Mouse (Mus musculus): ENCODE data around the gene Arhgap42. TPM values are rescaled to one million over a fixed set of nuclear protein-coding genes. Genes with fewer than 3 reads are reported as not detected.

Arhgap42 gene
- total and polyA plus RNA-seq, 2 experiments from 2014 or later: 11.2 to 11.3 TPM

GRCm38 (mm10) chr9:9192716-9193115, 46.2 kb downstream of the Arhgap42 start:
- H3K36me3 ChIP-seq (ENCODE audit: insufficient read depth, low read length): no peaks in the 10 kb centered on the region
- H3K27ac ChIP-seq (ENCODE audit: low read depth, low read length): no peak overlapping the region
- no peaks in the 10 kb centered on the region for H3K9me3 ChIP-seq (ENCODE audit: low read length)
- H3K4me1 ChIP-seq (ENCODE audit: insufficient read depth, low read length): no peaks in the 10 kb centered on the region
- no peak overlapping the region for H3K4me3 ChIP-seq (ENCODE audit: low read depth, low read length)
- no peak overlapping the region for H3K4me2 ChIP-seq (ENCODE audit: low read depth, low read length, poor library complexity, severe bottlenecking)
- DNase-seq (ENCODE audit: low spot score) (no peak), ATAC-seq (ENCODE audit: low FRiP score) (no peak)
- no peak for TF ChIP-seq CTCF (IDR thresholded peaks at IDR 0.05)
- WGBS: 91% methylated on average over 4 of the region's 4 CpGs
- no peak overlapping the region for H3K9ac ChIP-seq (replicated peaks; ENCODE audit: low read length, poor library complexity, severe bottlenecking)
- no peaks in the 10 kb centered on the region for H3K27me3 ChIP-seq (ENCODE audit: insufficient read depth, low read length)

- no peaks in the 10 kb centered on the region for H3K27me3 ChIP-seq (ENCODE audit: insufficient read depth, low read length)
- no peak for TF ChIP-seq CTCF (IDR thresholded peaks at IDR 0.05)
- H3K4me2 ChIP-seq (ENCODE audit: low read depth, low read length, poor library complexity, severe bottlenecking): no peak overlapping the region
- ATAC-seq (ENCODE audit: low FRiP score) (no peak), DNase-seq (ENCODE audit: low spot score) (no peak)
- H3K4me1 ChIP-seq (ENCODE audit: insufficient read depth, low read length): no peaks in the 10 kb centered on the region
- no peak overlapping the region for H3K9ac ChIP-seq (replicated peaks; ENCODE audit: low read length, poor library complexity, severe bottlenecking)
- 100% methylated on average over 1 of the region's 1 CpGs for WGBS
- H3K9me3 ChIP-seq (ENCODE audit: low read length): no peaks in the 10 kb centered on the region
- no peaks in the 10 kb centered on the region for H3K36me3 ChIP-seq (ENCODE audit: insufficient read depth, low read length)
- H3K27ac ChIP-seq (ENCODE audit: low read depth, low read length): no peak overlapping the region
- no peak overlapping the region for H3K4me3 ChIP-seq (ENCODE audit: low read depth, low read length)
Measured at GRCm38 (mm10) chr9:9190835-9191234, 48.1 kb downstream of the Arhgap42 start.

- Histone ChIP-seq H3K9me3 (ENCODE audit: low read length) (no peaks in the 10 kb centered on the region), H3K36me3 (ENCODE audit: insufficient read depth, low read length) (no peaks in the 10 kb centered on the region), H3K27me3 (ENCODE audit: insufficient read depth, low read length) (no peaks in the 10 kb centered on the region), H3K4me2 (ENCODE audit: low read depth, low read length, poor library complexity, severe bottlenecking) (no peak overlapping the region), H3K9ac (replicated peaks; ENCODE audit: low read length, poor library complexity, severe bottlenecking) (no peak overlapping the region), H3K4me1 (ENCODE audit: insufficient read depth, low read length) (no peaks in the 10 kb centered on the region), H3K27ac (ENCODE audit: low read depth, low read length) (no peak overlapping the region), H3K4me3 (ENCODE audit: low read depth, low read length) (no peak overlapping the region)
- no peak for TF ChIP-seq CTCF (IDR thresholded peaks at IDR 0.05)
- no peak for DNase-seq (ENCODE audit: low spot score)
- WGBS: 88% methylated on average over 3 of the region's 3 CpGs
- no peak for ATAC-seq (ENCODE audit: low FRiP score)
Measured at GRCm38 (mm10) chr9:9188167-9188566, 50.7 kb downstream of the Arhgap42 start.

DNA sequence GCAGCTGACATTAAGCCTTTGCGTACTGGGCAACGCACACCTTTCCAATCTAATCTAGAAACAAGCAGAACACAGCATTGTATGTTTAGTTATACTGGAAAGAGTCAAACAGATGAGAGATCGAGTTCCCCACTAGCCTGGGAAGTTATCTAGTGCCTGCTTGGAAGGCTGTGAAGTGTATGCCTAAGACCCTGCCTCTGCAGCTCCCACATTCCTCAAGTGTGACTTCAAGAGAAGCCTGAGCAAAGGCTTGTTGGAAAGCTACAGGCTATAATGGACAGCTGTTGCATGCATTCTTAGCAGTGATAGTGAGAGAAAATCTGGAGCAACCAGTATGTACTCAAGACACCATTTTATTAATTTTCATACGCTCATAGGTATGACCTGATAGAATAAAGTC, 61.2 kb downstream of the Arhgap42 start:
- Histone ChIP-seq H3K36me3 (ENCODE audit: insufficient read depth, low read length) (no peaks in the 10 kb centered on the region), H3K9me3 (ENCODE audit: low read length) (no peaks in the 10 kb centered on the region), H3K9ac (replicated peaks; ENCODE audit: low read length, poor library complexity, severe bottlenecking) (no peak overlapping the region), H3K4me3 (ENCODE audit: low read depth, low read length) (no peak overlapping the region), H3K4me2 (ENCODE audit: low read depth, low read length, poor library complexity, severe bottlenecking) (no peak overlapping the region), H3K27ac (ENCODE audit: low read depth, low read length) (no peak overlapping the region), H3K27me3 (ENCODE audit: insufficient read depth, low read length) (no peaks in the 10 kb centered on the region), H3K4me1 (ENCODE audit: insufficient read depth, low read length) (no peaks in the 10 kb centered on the region)
- ATAC-seq (ENCODE audit: low FRiP score): no peak
- WGBS: 87% methylated on average over 4 of the region's 4 CpGs
- no peak for TF ChIP-seq CTCF (IDR thresholded peaks at IDR 0.05)
- DNase-seq (ENCODE audit: low spot score): no peak

GRCm38 (mm10) chr9:9174924-9175323, 64.0 kb downstream of the Arhgap42 start:
- Histone ChIP-seq H3K4me3 (ENCODE audit: low read depth, low read length) (no peak overlapping the region), H3K9me3 (ENCODE audit: low read length) (no peaks in the 10 kb centered on the region), H3K9ac (replicated peaks; ENCODE audit: low read length, poor library complexity, severe bottlenecking) (no peak overlapping the region), H3K4me2 (ENCODE audit: low read depth, low read length, poor library complexity, severe bottlenecking) (no peak overlapping the region), H3K27me3 (ENCODE audit: insufficient read depth, low read length) (no peaks in the 10 kb centered on the region), H3K4me1 (ENCODE audit: insufficient read depth, low read length) (no peaks in the 10 kb centered on the region), H3K27ac (ENCODE audit: low read depth, low read length) (no peak overlapping the region), H3K36me3 (ENCODE audit: insufficient read depth, low read length) (no peaks in the 10 kb centered on the region)
- ATAC-seq (ENCODE audit: low FRiP score): no peak
- no peak for DNase-seq (ENCODE audit: low spot score)
- 88% methylated on average over 2 of the region's 2 CpGs for WGBS
- no peak for TF ChIP-seq CTCF (IDR thresholded peaks at IDR 0.05)

DNA sequence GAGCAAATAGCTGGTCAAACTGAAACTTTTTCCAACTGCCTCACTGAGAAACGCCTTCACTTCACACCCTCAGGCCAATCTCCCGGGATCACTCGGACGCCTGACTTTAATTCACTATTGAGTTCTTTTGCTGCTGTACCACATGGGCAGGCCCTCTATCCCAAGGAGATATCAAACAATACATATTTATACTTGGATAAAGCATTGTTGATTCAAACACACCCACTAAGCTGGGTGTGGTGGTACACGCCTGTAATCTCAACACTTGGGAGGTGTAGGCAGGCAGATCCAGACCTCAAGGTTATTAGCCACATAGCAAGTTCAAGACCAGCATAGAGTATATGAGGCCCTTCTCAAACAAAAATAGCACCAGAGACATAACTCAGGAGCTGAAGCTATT, 64.7 kb downstream of the Arhgap42 start:
- ATAC-seq (ENCODE audit: low FRiP score): no peak
- TF ChIP-seq CTCF (IDR thresholded peaks at IDR 0.05): no peak
- 92% methylated on average over 5 of the region's 5 CpGs for WGBS

More for the DNA sequence above, 64.7 kb downstream of the Arhgap42 start:
- H3K36me3 ChIP-seq (ENCODE audit: insufficient read depth, low read length): no peaks in the 10 kb centered on the region
- H3K27me3 ChIP-seq (ENCODE audit: insufficient read depth, low read length): no peaks in the 10 kb centered on the region
- H3K27ac ChIP-seq (ENCODE audit: low read depth, low read length): no peak overlapping the region
- no peak overlapping the region for H3K4me3 ChIP-seq (ENCODE audit: low read depth, low read length)
- no peaks in the 10 kb centered on the region for H3K9me3 ChIP-seq (ENCODE audit: low read length)
- no peak overlapping the region for H3K4me2 ChIP-seq (ENCODE audit: low read depth, low read length, poor library complexity, severe bottlenecking)
- DNase-seq (ENCODE audit: low spot score): no peak
- H3K9ac ChIP-seq (replicated peaks; ENCODE audit: low read length, poor library complexity, severe bottlenecking): no peak overlapping the region
- no peaks in the 10 kb centered on the region for H3K4me1 ChIP-seq (ENCODE audit: insufficient read depth, low read length)
